Mouse (Mus musculus) heart, embryonic 14.5 days (tissue): Measurements from ENCODE around the gene Gm28048. TPM values are rescaled to one million over a fixed set of nuclear protein-coding genes. Genes with fewer than 3 reads are reported as not detected.

Experiments used
- ATAC-seq: fragments of 200-750 bp; cut with Nextera tagmentation; 2 replicates; pipeline ENCODE4 v1.8.0; 2017; ENCODE audit warnings: low read depth, moderate TSS enrichment; ENCODE audit not compliant: insufficient number of reproducible peaks, insufficient read depth, low FRiP score
- H3K27ac ChIP-seq, 2 experiments: fragments of 200-500 bp in 1 of 2; fragments of 300-500 bp in 1 of 2; sonication (generic) in 1 of 2; replicated peaks in 1 of 2; 2 replicates each; pipeline ENCODE4 v1.5.1; 2012 to 2014; ENCODE audit warnings: low read depth in 2 of 2, low read length in 2 of 2, control low read depth in 1 of 2, mild to moderate bottlenecking in 1 of 2, mixed read lengths in 1 of 2; ENCODE audit not compliant: control insufficient read depth in 1 of 2, insufficient read depth in 1 of 2
- H3K27me3 ChIP-seq: fragments of 300-500 bp; sonication (generic); 2 replicates; pipeline ENCODE4 v1.6.1; 2014; ENCODE audit warnings: mild to moderate bottlenecking, low read length, control low read depth; ENCODE audit not compliant: control insufficient read depth, insufficient read depth
- H3K36me3 ChIP-seq: fragments of 300-500 bp; sonication (generic); 2 replicates; pipeline ENCODE4 v1.6.1; 2014; ENCODE audit warnings: mild to moderate bottlenecking, control low read depth, low read length, mixed read lengths; ENCODE audit not compliant: control insufficient read depth, insufficient read depth
- H3K4me1 ChIP-seq, 2 experiments: fragments of 200-500 bp in 1 of 2; fragments of 300-500 bp in 1 of 2; sonication (generic) in 1 of 2; 2 replicates each; pipeline ENCODE4 v1.6.1; 2012 to 2014; ENCODE audit warnings: low read length in 2 of 2, control low read depth in 1 of 2, mixed read lengths in 1 of 2; ENCODE audit not compliant: control insufficient read depth in 2 of 2, insufficient read depth in 2 of 2
- H3K4me2 ChIP-seq: fragments of 300-500 bp; sonication (generic); 2 replicates; pipeline ENCODE4 v1.6.1; 2014; ENCODE audit warnings: mild to moderate bottlenecking, low read length
- H3K4me3 ChIP-seq, 2 experiments: fragments of 200-500 bp in 1 of 2; fragments of 300-500 bp in 1 of 2; sonication (generic) in 1 of 2; 2 replicates each; pipeline ENCODE4 v1.5.1; 2012 to 2014; ENCODE audit warnings: low read length in 2 of 2, mild to moderate bottlenecking in 2 of 2, control low read depth in 1 of 2, low read depth in 1 of 2, moderate library complexity in 1 of 2; ENCODE audit not compliant: control insufficient read depth in 1 of 2, insufficient read depth in 1 of 2
- H3K9ac ChIP-seq: fragments of 300-500 bp; sonication (generic); 2 replicates; pipeline ENCODE4 v1.6.1; 2014; ENCODE audit warnings: mild to moderate bottlenecking, low read length
- H3K9me3 ChIP-seq: fragments of 300-500 bp; sonication (generic); 2 replicates; pipeline ENCODE4 v1.6.1; 2016; ENCODE audit warnings: low read length, control low read depth; ENCODE audit not compliant: control insufficient read depth
- WGBS: fragments of 180-500 bp; shearing (Covaris S2); extraction: QIAGEN DNeasy Blood & Tissue Kit; methylation state at CpG from one replicate; pipeline ENCODE4 v1.1.7; 2014; 5-methylcytosine and 5-hydroxymethylcytosine counted together
- polyA plus RNA-seq: library from polyadenylated mRNA; unstranded; fragments of >200 nt; fragmentation: Nextera tagmentation; extraction: Ambion mirVana; gene quantifications from 2 replicates; pipeline ENCODE4 v1.2.1, GENCODE M21; 2014

Gm28048 gene
- polyA plus RNA-seq, 1 experiment from 2014 or later, result 8.1 TPM

DNA sequence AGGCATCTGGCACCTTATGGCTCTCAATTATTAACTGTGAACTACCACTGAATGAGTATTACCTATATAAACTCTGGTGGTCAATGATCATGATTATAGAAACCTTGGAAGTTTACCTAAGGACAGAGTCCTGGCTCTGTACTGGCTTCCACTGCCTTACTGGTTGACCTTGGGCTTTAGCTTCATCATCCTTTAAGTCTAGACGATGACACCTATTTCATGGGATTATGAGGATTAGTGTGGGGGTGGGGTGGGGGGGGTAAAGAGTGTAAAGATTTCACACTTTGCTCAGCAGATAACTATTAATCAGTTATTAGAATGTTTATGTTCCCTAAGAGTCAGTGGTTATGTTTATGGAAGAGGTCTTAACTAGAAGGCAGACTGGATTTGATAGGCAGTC is 7.9 kb upstream of the Gm28048 start:
- peaks cover 4 to 13% of the 10 kb centered on the region in 2 experiments for H3K4me1 ChIP-seq
- no peaks in the 10 kb centered on the region for H3K9me3 ChIP-seq
- peak overlapping the region; percentile 93 for H3K9ac ChIP-seq
- no peak for ATAC-seq
- WGBS, result 41% methylated on average over 1 of the region's 1 CpGs
- H3K36me3 ChIP-seq, result peaks cover 20% of the 10 kb centered on the region
- H3K27ac ChIP-seq, result peak overlapping the region in 1 of 2 experiments; percentile 76; a peak in 2 of 4 replicates
- H3K4me2 ChIP-seq, result peak overlapping the region; percentile 97
- peak overlapping the region in 1 of 2 experiments; percentile 64; a peak in 3 of 4 replicates for H3K4me3 ChIP-seq
- no peaks in the 10 kb centered on the region for H3K27me3 ChIP-seq

DNA sequence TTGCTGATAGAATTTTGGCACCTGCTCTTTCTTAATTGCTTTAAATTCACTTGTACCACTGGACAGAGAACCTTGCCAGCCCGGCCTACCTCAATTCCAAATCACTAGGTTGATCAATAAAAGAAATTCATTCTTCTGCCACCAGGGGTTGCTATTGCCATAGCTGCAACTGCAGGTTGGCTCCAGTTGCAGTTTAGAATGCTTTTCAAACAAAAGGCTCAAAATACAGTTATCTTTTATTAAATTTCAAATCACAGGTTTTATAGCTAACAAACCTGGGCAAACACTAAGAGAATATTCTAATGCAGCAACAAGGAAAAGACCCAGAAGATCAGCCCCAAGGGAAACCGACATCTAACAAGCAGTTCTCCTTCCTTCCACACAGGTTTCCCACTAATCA is 5.5 kb upstream of the Gm28048 start:
- 50% methylated on average over 2 of the region's 2 CpGs for WGBS
- Histone ChIP-seq H3K4me3 (no peak overlapping the region), H3K9ac (no peak overlapping the region), H3K4me1 (peaks cover 4 to 12% of the 10 kb centered on the region in 2 experiments), H3K27me3 (no peaks in the 10 kb centered on the region), H3K9me3 (no peaks in the 10 kb centered on the region), H3K4me2 (no peak overlapping the region), H3K27ac (no peak overlapping the region), H3K36me3 (0 out of 2 replicates have a peak, but pooled peaks cover 2% of the 10 kb centered on the region)
- no peak for ATAC-seq

DNA sequence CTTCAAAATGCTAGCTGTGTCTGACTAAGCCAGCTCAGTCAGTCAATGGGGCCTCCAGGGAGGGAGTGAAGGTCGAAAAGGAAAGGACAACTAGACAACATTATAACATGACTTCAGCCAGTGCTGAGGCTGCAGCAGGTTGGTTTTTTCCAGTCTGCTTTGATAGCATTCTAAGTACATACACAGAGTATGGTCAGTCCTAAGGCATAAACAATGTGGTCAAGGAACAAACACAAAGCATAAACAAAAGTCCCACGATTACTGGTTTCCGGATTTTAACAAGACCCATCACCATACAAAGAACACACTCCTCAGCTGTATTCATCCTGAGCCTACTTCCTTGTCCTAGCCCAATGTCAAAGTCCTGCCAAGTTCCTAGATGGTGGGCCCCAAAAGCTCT is 3.6 kb upstream of the Gm28048 start:
- Histone ChIP-seq H3K27ac (no peak overlapping the region), H3K9ac (no peak overlapping the region), H3K4me3 (no peak overlapping the region), H3K27me3 (no peaks in the 10 kb centered on the region), H3K36me3 (no peaks in the 10 kb centered on the region), H3K9me3 (no peaks in the 10 kb centered on the region), H3K4me2 (no peak overlapping the region), H3K4me1 (peaks cover 5 to 7% of the 10 kb centered on the region in 2 experiments)
- ATAC-seq, result no peak
- WGBS, result 60% methylated on average over 3 of the region's 3 CpGs

DNA sequence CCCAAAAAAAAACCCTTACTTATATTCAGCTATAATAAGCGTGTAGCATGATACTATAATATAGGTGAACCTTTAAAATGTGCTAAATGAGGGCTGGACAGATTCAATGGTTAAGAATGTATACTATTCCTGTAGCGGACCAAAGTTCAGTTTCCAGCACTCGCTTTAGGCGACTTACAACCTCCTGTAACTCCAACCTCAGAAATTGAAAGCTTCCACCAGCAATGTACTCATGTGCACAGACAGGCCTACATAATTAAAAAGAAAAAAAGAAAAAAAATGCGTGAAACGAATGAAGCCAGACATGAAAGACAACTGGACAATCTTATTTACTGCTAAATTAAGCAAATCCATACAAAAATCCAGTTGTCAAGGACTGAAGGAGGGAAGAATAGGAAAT is 956 bp upstream of the Gm28048 start:
- H3K36me3 ChIP-seq, result peaks cover 17% of the 10 kb centered on the region
- peaks cover 5 to 10% of the 10 kb centered on the region in 2 experiments for H3K4me1 ChIP-seq
- no peak for ATAC-seq
- WGBS, result 69% methylated on average over 6 of the region's 6 CpGs
- H3K27me3 ChIP-seq, result no peaks in the 10 kb centered on the region
- no peaks in the 10 kb centered on the region for H3K9me3 ChIP-seq
- H3K4me3 ChIP-seq, result peak overlapping the region in 1 of 2 experiments; percentile 77; a peak in 1 of 4 replicates
- peak overlapping the region; percentile 85 for H3K4me2 ChIP-seq
- peak overlapping the region; percentile 84; the same call in 1 of the 2 replicates for H3K9ac ChIP-seq
- H3K27ac ChIP-seq, result no peak overlapping the region

DNA sequence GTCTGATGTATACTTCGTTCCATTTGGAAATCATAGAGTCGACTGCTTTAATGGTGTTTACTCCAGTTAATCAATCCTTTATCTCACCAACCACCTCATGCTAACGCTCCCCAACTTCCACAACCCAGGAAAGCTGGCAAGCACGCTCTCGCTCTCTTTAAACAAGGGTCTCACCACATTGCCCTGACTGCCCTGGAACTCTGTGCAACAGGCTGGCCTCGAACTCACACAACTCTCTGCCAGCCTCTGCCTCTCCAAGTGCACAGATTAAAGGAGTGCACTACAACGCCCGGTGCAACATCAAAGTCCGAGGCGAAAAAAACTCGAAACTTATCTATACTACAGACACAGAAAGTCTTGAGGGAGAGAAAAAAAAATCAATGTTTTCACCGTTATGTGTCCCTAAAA is 343 bp downstream of the Gm28048 start:
- H3K4me1 ChIP-seq, result peaks cover 5 to 12% of the 10 kb centered on the region in 2 experiments
- H3K9ac ChIP-seq, result peak overlapping the region; percentile 84
- H3K9me3 ChIP-seq, result no peaks in the 10 kb centered on the region
- H3K4me3 ChIP-seq, result peak overlapping the region; percentile 76 to 77
- no peaks in the 10 kb centered on the region for H3K27me3 ChIP-seq
- 1% methylated on average over 12 of the region's 12 CpGs for WGBS
- peak overlapping the region; percentile 96 to 98 for H3K27ac ChIP-seq
- H3K36me3 ChIP-seq, result peaks cover 28% of the 10 kb centered on the region
- ATAC-seq, result peak; percentile 43
- H3K4me2 ChIP-seq, result peak overlapping the region; percentile 85

DNA sequence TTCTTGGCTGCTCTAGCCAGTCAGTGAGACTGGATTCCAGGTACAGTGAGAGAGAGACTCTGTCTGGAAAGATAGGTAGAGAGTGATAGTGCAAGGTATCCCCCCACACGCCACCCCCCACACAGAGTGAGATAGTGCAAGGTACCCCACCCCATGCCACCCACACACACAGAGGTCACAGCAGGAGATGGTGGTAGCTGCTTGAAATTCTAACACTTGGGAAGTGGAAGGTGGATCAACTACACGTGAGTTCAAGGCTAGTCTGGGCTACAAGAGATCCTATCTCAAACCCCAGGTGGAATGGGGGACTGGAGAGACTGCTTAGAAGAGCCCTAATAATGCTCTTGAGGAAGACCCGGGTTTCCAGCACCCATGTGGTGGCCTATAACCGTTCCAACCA is 849 bp downstream of the Gm28048 start:
- Histone ChIP-seq H3K27ac (peak overlapping the region in 1 of 2 experiments; percentile 98; a peak in 2 of 4 replicates), H3K4me1 (peaks cover 5 to 14% of the 10 kb centered on the region in 2 experiments), H3K4me2 (peak overlapping the region; percentile 85), H3K9ac (peak overlapping the region; percentile 84), H3K4me3 (peak overlapping the region; percentile 31 to 77), H3K9me3 (no peaks in the 10 kb centered on the region), H3K36me3 (peaks cover 33% of the 10 kb centered on the region), H3K27me3 (no peaks in the 10 kb centered on the region)
- no peak for ATAC-seq
- WGBS, result 35% methylated on average over 4 of the region's 4 CpGs

DNA sequence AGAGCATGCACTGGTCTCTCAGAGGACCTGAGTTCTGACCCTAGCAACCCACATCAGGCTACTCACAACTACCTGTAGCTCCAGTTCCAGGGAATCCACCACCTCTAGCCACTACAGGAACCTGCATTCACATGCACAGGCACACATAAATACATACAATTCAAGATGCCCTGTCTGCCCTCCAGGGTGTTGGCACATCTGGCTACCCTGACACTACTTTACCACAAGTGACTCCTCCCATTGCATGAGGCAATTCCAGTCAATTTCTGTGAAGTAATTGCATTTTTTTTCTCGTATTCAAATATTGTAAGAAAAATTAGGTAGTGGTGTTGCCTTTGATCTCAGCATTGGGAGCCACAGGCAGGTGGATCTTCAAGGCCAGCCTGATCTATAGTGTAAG is 2.7 kb downstream of the Gm28048 start:
- no peak overlapping the region for H3K4me2 ChIP-seq
- peaks cover 6 to 21% of the 10 kb centered on the region in 2 experiments for H3K4me1 ChIP-seq
- H3K9me3 ChIP-seq, result no peaks in the 10 kb centered on the region
- no peak overlapping the region for H3K9ac ChIP-seq
- ATAC-seq, result no peak
- 83% methylated on average over 1 of the region's 1 CpGs for WGBS
- no peak overlapping the region for H3K4me3 ChIP-seq
- H3K27ac ChIP-seq, result no peak overlapping the region
- H3K36me3 ChIP-seq, result peaks cover 36% of the 10 kb centered on the region
- no peaks in the 10 kb centered on the region for H3K27me3 ChIP-seq

DNA sequence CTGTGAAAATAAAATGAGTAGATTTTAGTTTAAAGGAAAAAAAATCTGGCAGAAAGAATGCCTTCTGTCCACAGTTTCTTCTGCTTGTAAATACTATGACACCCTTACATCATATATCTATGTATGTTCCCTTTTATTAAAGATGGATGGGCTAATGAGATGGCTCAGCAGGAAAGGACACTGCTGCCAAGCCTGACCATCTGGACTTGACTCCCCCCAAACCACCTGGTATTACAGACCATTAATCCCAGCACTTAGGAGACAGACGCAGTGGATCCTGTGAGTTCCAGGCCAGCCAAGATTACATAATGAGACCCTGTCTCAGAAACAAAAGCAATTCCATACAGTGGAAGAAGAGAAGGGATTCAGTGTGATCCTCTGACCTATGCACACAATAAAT is 3.2 kb downstream of the Gm28048 start:
- peaks cover 40% of the 10 kb centered on the region for H3K36me3 ChIP-seq
- no peak overlapping the region for H3K27ac ChIP-seq
- H3K27me3 ChIP-seq, result no peaks in the 10 kb centered on the region
- ATAC-seq, result no peak
- H3K4me1 ChIP-seq, result peaks cover 7 to 24% of the 10 kb centered on the region in 2 experiments
- no peak overlapping the region for H3K9ac ChIP-seq
- no peak overlapping the region for H3K4me2 ChIP-seq
- WGBS, result 58% methylated on average over 1 of the region's 1 CpGs
- H3K9me3 ChIP-seq, result 0 out of 2 replicates have a peak, but pooled peaks cover under 1% of the 10 kb centered on the region
- no peak overlapping the region for H3K4me3 ChIP-seq
